Mouse (Mus musculus): ENCODE measurements around the gene Olfr1134.
"Not testable (repeated sequence)": the region's sequence is repeated elsewhere in the genome, so short reads cannot be mapped to it uniquely, and the experiment has no call there.

Gene Olfr1134

DNA sequence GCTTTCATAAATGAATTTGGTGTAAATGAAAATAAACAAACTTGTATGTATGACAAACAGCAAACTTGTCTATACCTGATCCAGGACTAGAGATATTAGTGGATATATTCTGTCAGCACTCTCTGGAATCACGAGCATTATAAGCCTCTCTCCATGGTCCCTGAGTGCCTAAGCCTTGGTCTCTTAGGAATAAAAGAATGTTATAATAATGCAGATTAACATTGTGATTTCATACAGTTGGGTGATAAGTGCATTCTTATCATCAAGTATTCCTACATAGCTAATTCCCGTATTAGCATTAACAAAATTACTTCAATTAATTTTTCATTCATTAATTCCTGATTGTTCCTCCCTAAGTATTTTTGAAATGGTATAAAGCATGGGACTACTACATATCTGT lies at the start of gene Olfr1134:
Gene Olfr1134, minus strand, starts transcription at position 101 of the 400 bp plus-strand sequence.
- no peak for DNase-seq (ENCODE audit: low spot score)

GRCm38 (mm10) chr2:87693847-87694246 lies 35.6 kb upstream of the Olfr1134 start, which contains the start of gene Olfr1136:
Olfr1136 (minus strand) TSS chr2:87693947.
- DNase-seq (ENCODE audit: low spot score) = no peak

DNA sequence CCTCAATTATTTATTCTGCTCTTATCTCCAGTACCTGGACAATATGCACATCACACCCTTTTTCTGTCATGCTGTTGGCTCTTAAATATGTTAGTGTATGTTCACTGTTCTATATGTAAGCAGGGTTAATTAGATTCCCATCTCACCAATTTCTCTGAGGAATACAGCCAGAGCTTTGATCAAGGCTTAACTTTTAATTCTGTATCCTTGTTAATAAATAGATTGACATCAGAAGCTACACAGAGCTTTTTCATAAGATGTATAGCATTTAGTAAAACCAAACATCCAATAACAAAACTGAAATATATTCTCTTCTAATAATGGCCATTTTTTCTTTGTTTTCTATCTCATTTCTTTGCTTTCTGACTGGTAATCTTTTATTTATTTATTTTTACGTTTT lies 15.3 kb upstream of the Olfr1134 start, which contains the start of gene Olfr1135:
Gene Olfr1135, minus strand, starts transcription at position 101 of the 400 bp plus-strand sequence.
- DNase-seq (ENCODE audit: low spot score) = no peak

GRCm38 (mm10) chr2:87647274-87647673 lies 11.0 kb downstream of the Olfr1134 start, which contains the start of gene Olfr1133:
Olfr1133 (minus strand) TSS chr2:87647374.
- DNase-seq (ENCODE audit: low spot score) = no peak

DNA sequence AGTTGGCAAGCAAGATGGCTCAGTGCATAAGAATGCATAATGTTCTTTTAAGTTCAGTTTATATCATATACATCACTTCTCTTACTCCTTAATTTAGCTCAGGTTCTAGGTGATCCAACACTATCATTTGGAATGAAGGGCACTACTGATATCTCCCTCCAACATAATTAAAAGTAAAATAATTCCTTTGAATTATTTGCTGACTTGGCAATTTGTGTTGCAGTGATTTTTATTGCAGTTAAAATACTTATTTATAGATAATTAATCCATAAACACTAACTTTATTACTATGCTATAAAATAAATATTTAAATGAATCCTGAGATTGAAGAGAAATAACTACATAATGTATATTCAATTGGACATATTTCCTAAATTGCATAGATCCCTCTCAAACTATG lies 15.8 kb downstream of the Olfr1134 start:
- no peak for DNase-seq (ENCODE audit: low spot score)

DNA sequence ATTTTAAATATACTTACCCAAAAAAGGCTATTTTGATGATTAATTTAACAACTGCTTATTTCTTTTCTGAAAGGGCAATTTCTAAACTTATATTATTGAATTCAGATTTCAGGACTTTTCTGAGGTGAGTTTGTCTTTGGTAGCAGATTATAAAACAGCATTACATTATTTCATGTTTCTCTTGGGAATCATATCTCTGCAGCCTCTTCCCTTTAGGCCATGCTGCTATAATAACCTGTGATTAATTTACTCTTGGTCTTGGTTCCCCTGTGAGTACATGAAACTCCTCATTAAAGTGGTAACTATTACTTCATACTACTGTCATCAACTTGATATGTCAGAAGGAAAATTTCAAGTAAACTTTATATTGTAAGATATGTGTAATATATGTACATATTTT lies 20.8 kb downstream of the Olfr1134 start, which contains the start of gene Olfr1132:
Gene Olfr1132, minus strand, starts transcription at position 101 of the 400 bp plus-strand sequence.
- DNase-seq (ENCODE audit: low spot score) = no peak

- DNase-seq (ENCODE audit: low spot score) = no peak
Observed at GRCm38 (mm10) chr2:87626804-87627203, 31.5 kb downstream of the Olfr1134 start, which contains the start of gene Olfr1131. Olfr1131 (plus strand) TSS chr2:87627104.

GRCm38 (mm10) chr2:87605912-87606311 lies 52.3 kb downstream of the Olfr1134 start, which contains the start of gene Olfr1130:
Olfr1130 (plus strand) TSS chr2:87606212.
- DNase-seq (ENCODE audit: low spot score) = not testable (repeated sequence)
